Mouse (Mus musculus) retina, embryonic 14.5 days (tissue): ENCODE measurements around the gene Sash3.

Source experiments
- DNase-seq: peaks from one replicate; pipeline ENCODE4 v3.0.0-alpha.2; 2015; ENCODE audit warnings: low spot score

The Sash3 gene

GRCm38 (mm10) chrX:48140286-48140877, 5.9 kb upstream of the Sash3 start:
- no peak for DNase-seq

GRCm38 (mm10) chrX:48141481-48141880, 4.8 kb upstream of the Sash3 start:
- DNase-seq: no peak

- no peak for DNase-seq
Observed at GRCm38 (mm10) chrX:48143415-48144335, 2.6 kb upstream of the Sash3 start.

- DNase-seq: no peak
Observed at GRCm38 (mm10) chrX:48147226-48147625, 990 bp downstream of the Sash3 start.

- no peak for DNase-seq
Observed at GRCm38 (mm10) chrX:48147741-48148186, 1.5 kb downstream of the Sash3 start.

GRCm38 (mm10) chrX:48152106-48152505, 5.9 kb downstream of the Sash3 start:
- DNase-seq: no peak

- DNase-seq: no peak
Observed at GRCm38 (mm10) chrX:48153414-48153813, 7.2 kb downstream of the Sash3 start.

- DNase-seq: no peak
Observed at GRCm38 (mm10) chrX:48153949-48154348, 7.7 kb downstream of the Sash3 start.

- DNase-seq: no peak
Observed at GRCm38 (mm10) chrX:48155489-48155888, 9.3 kb downstream of the Sash3 start.

GRCm38 (mm10) chrX:48157396-48157795, 11.2 kb downstream of the Sash3 start:
- no peak for DNase-seq

- DNase-seq: no peak
Observed at GRCm38 (mm10) chrX:48158229-48158919, 12.1 kb downstream of the Sash3 start.

- no peak for DNase-seq
Observed at GRCm38 (mm10) chrX:48169892-48170291, 23.7 kb downstream of the Sash3 start.

GRCm38 (mm10) chrX:48170368-48170767, 24.1 kb downstream of the Sash3 start:
- DNase-seq: no peak

- DNase-seq: no peak
Observed at GRCm38 (mm10) chrX:48181844-48182243, 35.6 kb downstream of the Sash3 start.

GRCm38 (mm10) chrX:48184703-48185102, 38.5 kb downstream of the Sash3 start:
- no peak for DNase-seq

- no peak for DNase-seq
Observed at GRCm38 (mm10) chrX:48191261-48191660, 45.0 kb downstream of the Sash3 start.

GRCm38 (mm10) chrX:48193235-48194152, 47.3 kb downstream of the Sash3 start:
- DNase-seq: no peak

- no peak for DNase-seq
Observed at GRCm38 (mm10) chrX:48197856-48198255, 51.6 kb downstream of the Sash3 start.

- DNase-seq: no peak
Observed at GRCm38 (mm10) chrX:48199026-48199425, 52.8 kb downstream of the Sash3 start.

GRCm38 (mm10) chrX:48200699-48201098, 54.5 kb downstream of the Sash3 start:
- DNase-seq: no peak

GRCm38 (mm10) chrX:48201973-48202372, 55.7 kb downstream of the Sash3 start:
- no peak for DNase-seq

- no peak for DNase-seq
Observed at GRCm38 (mm10) chrX:48202436-48202835, 56.2 kb downstream of the Sash3 start.
